Mouse (Mus musculus): ENCODE measurements around the gene Ceacam9. TPM values are rescaled to one million over a fixed set of nuclear protein-coding genes. Genes with fewer than 3 reads are reported as not detected.

The Ceacam9 gene
- polyA plus RNA-seq, 1 experiment = not detected

GRCm38 (mm10) chr7:16752016-16752415 is 30.3 kb downstream of the Ceacam9 start:
- Histone ChIP-seq H3K4me1 (ENCODE audit: control insufficient read depth, insufficient read depth, low read length) (no peaks in the 10 kb centered on the region; the same call in 1 of the 2 replicates), H3K4me3 (replicated peaks; ENCODE audit: control insufficient read depth, low read depth, low read length) (no peak overlapping the region), H3K27ac (ENCODE audit: control insufficient read depth, insufficient read depth, low read depth, low read length, poor library complexity) (no peak overlapping the region)
- WGBS = 71% methylated on average over 12 of the region's 12 CpGs
- TF ChIP-seq CTCF (IDR thresholded peaks at IDR 0.05; ENCODE audit: control insufficient read depth, insufficient read depth, low read length) (no peak), POLR2A (IDR thresholded peaks at IDR 0.05; ENCODE audit: borderline replicate concordance, control insufficient read depth, low read depth, low read length) (no peak)

GRCm38 (mm10) chr7:16755362-16756017 is 33.8 kb downstream of the Ceacam9 start:
- H3K4me3 ChIP-seq (replicated peaks; ENCODE audit: control insufficient read depth, low read depth, low read length) = no peak overlapping the region
- WGBS = 69% methylated on average over 17 of the region's 17 CpGs
- H3K4me1 ChIP-seq (ENCODE audit: control insufficient read depth, insufficient read depth, low read length) = no peaks in the 10 kb centered on the region; the same call in 1 of the 2 replicates
- no peak overlapping the region for H3K27ac ChIP-seq (ENCODE audit: control insufficient read depth, insufficient read depth, low read depth, low read length, poor library complexity)
- no peak for TF ChIP-seq POLR2A (IDR thresholded peaks at IDR 0.05; ENCODE audit: borderline replicate concordance, control insufficient read depth, low read depth, low read length)
- TF ChIP-seq CTCF (IDR thresholded peaks at IDR 0.05; ENCODE audit: control insufficient read depth, insufficient read depth, low read length) = no peak

- Histone ChIP-seq H3K27ac (ENCODE audit: control insufficient read depth, insufficient read depth, low read depth, low read length, poor library complexity) (no peak overlapping the region), H3K4me1 (ENCODE audit: control insufficient read depth, insufficient read depth, low read length) (no peaks in the 10 kb centered on the region), H3K4me3 (replicated peaks; ENCODE audit: control insufficient read depth, low read depth, low read length) (no peak overlapping the region)
- TF ChIP-seq POLR2A (IDR thresholded peaks at IDR 0.05; ENCODE audit: borderline replicate concordance, control insufficient read depth, low read depth, low read length) (no peak), CTCF (IDR thresholded peaks at IDR 0.05; ENCODE audit: control insufficient read depth, insufficient read depth, low read length) (no peak)
- 67% methylated on average over 11 of the region's 11 CpGs for WGBS
These were observed 37.3 kb downstream of the Ceacam9 start for GRCm38 (mm10) chr7:16758872-16759574.

- no peak overlapping the region for H3K27ac ChIP-seq (ENCODE audit: control insufficient read depth, insufficient read depth, low read depth, low read length, poor library complexity)
- no peak overlapping the region for H3K4me3 ChIP-seq (replicated peaks; ENCODE audit: control insufficient read depth, low read depth, low read length)
- TF ChIP-seq POLR2A (IDR thresholded peaks at IDR 0.05; ENCODE audit: borderline replicate concordance, control insufficient read depth, low read depth, low read length) (no peak), CTCF (IDR thresholded peaks at IDR 0.05; ENCODE audit: control insufficient read depth, insufficient read depth, low read length) (no peak)
- 11% methylated on average over 8 of the region's 8 CpGs for WGBS
- no peaks in the 10 kb centered on the region for H3K4me1 ChIP-seq (ENCODE audit: control insufficient read depth, insufficient read depth, low read length)
These were observed 38.6 kb downstream of the Ceacam9 start for GRCm38 (mm10) chr7:16760292-16760691.

- H3K4me3 ChIP-seq (replicated peaks; ENCODE audit: control insufficient read depth, low read depth, low read length) = no peak overlapping the region
- 62% methylated on average over 10 of the region's 10 CpGs for WGBS
- H3K27ac ChIP-seq (ENCODE audit: control insufficient read depth, insufficient read depth, low read depth, low read length, poor library complexity) = no peak overlapping the region
These were observed 39.3 kb downstream of the Ceacam9 start for GRCm38 (mm10) chr7:16761005-16761481.

GRCm38 (mm10) chr7:16761630-16762029 is 39.9 kb downstream of the Ceacam9 start:
- Histone ChIP-seq H3K4me3 (replicated peaks; ENCODE audit: control insufficient read depth, low read depth, low read length) (no peak overlapping the region), H3K4me1 (ENCODE audit: control insufficient read depth, insufficient read depth, low read length) (no peaks in the 10 kb centered on the region), H3K27ac (ENCODE audit: control insufficient read depth, insufficient read depth, low read depth, low read length, poor library complexity) (no peak overlapping the region)
- 77% methylated on average over 5 of the region's 5 CpGs for WGBS
- TF ChIP-seq CTCF (IDR thresholded peaks at IDR 0.05; ENCODE audit: control insufficient read depth, insufficient read depth, low read length) (no peak), POLR2A (IDR thresholded peaks at IDR 0.05; ENCODE audit: borderline replicate concordance, control insufficient read depth, low read depth, low read length) (no peak)

More at GRCm38 (mm10) chr7:16761005-16761481, 39.3 kb downstream of the Ceacam9 start:
- H3K4me1 ChIP-seq (ENCODE audit: control insufficient read depth, insufficient read depth, low read length) = no peaks in the 10 kb centered on the region
- TF ChIP-seq CTCF (IDR thresholded peaks at IDR 0.05; ENCODE audit: control insufficient read depth, insufficient read depth, low read length) (no peak), POLR2A (IDR thresholded peaks at IDR 0.05; ENCODE audit: borderline replicate concordance, control insufficient read depth, low read depth, low read length) (no peak)

- Histone ChIP-seq H3K4me1 (ENCODE audit: control insufficient read depth, insufficient read depth, low read length) (no peaks in the 10 kb centered on the region), H3K27ac (ENCODE audit: control insufficient read depth, insufficient read depth, low read depth, low read length, poor library complexity) (no peak overlapping the region), H3K4me3 (replicated peaks; ENCODE audit: control insufficient read depth, low read depth, low read length) (no peak overlapping the region)
- 71% methylated on average over 7 of the region's 7 CpGs for WGBS
- TF ChIP-seq POLR2A (IDR thresholded peaks at IDR 0.05; ENCODE audit: borderline replicate concordance, control insufficient read depth, low read depth, low read length) = no peak
- no peak for TF ChIP-seq CTCF (IDR thresholded peaks at IDR 0.05; ENCODE audit: control insufficient read depth, insufficient read depth, low read length)
These were observed 41.9 kb downstream of the Ceacam9 start for GRCm38 (mm10) chr7:16763463-16764218.

GRCm38 (mm10) chr7:16766443-16766842 is 44.7 kb downstream of the Ceacam9 start:
- Histone ChIP-seq H3K27ac (ENCODE audit: control insufficient read depth, insufficient read depth, low read depth, low read length, poor library complexity) (no peak overlapping the region), H3K4me1 (ENCODE audit: control insufficient read depth, insufficient read depth, low read length) (no peaks in the 10 kb centered on the region), H3K4me3 (replicated peaks; ENCODE audit: control insufficient read depth, low read depth, low read length) (no peak overlapping the region)
- TF ChIP-seq POLR2A (IDR thresholded peaks at IDR 0.05; ENCODE audit: borderline replicate concordance, control insufficient read depth, low read depth, low read length) (no peak), CTCF (IDR thresholded peaks at IDR 0.05; ENCODE audit: control insufficient read depth, insufficient read depth, low read length) (no peak)
- 68% methylated on average over 2 of the region's 2 CpGs for WGBS

Other genes with a start within 250 kb of the Ceacam9 start
- gene Npas1, start 244.2 kb upstream of the Ceacam9 start, polyA plus RNA-seq (2011; ENCODE audit: insufficient read depth, insufficient read length, low replicate concordance, missing spikeins) = not detected in 2 replicates
- 2.6 and 3.0 TPM in 2 replicates for gene Arhgap35, start 106.9 kb upstream of the Ceacam9 start, polyA plus RNA-seq (2011; ENCODE audit: insufficient read depth, insufficient read length, low replicate concordance, missing spikeins)
- gene Ceacam15, start 46.2 kb upstream of the Ceacam9 start, polyA plus RNA-seq (2011; ENCODE audit: insufficient read depth, insufficient read length, low replicate concordance, missing spikeins) = not detected in 2 replicates
- 173 and 200 TPM in 2 replicates for gene Ap2s1, start 16.5 kb downstream of the Ceacam9 start, polyA plus RNA-seq (2011; ENCODE audit: insufficient read depth, insufficient read length, low replicate concordance, missing spikeins)
- gene Slc1a5, start 59.4 kb downstream of the Ceacam9 start, polyA plus RNA-seq (2011; ENCODE audit: insufficient read depth, insufficient read length, low replicate concordance, missing spikeins) = 186 and 343 TPM in 2 replicates
- gene Strn4, start 94.0 kb downstream of the Ceacam9 start, polyA plus RNA-seq (2011; ENCODE audit: insufficient read depth, insufficient read length, low replicate concordance, missing spikeins) = 41.2 and 92.7 TPM in 2 replicates
- gene Fkrp, start 94.8 kb downstream of the Ceacam9 start, polyA plus RNA-seq (2011; ENCODE audit: insufficient read depth, insufficient read length, low replicate concordance, missing spikeins) = 4.7 and 7.2 TPM in 2 replicates
- 22.7 and 34.2 TPM in 2 replicates for gene Prkd2, start 121.0 kb downstream of the Ceacam9 start, polyA plus RNA-seq (2011; ENCODE audit: insufficient read depth, insufficient read length, low replicate concordance, missing spikeins)
- 0.54 and 1.7 TPM in 2 replicates for gene Dact3, start 153.4 kb downstream of the Ceacam9 start, polyA plus RNA-seq (2011; ENCODE audit: insufficient read depth, insufficient read length, low replicate concordance, missing spikeins)
- gene Gng8, start 169.9 kb downstream of the Ceacam9 start, polyA plus RNA-seq (2011; ENCODE audit: insufficient read depth, insufficient read length, low replicate concordance, missing spikeins) = not detected in 2 replicates
- 8.3 and 13.0 TPM in 2 replicates for gene Ptgir, start 184.6 kb downstream of the Ceacam9 start, polyA plus RNA-seq (2011; ENCODE audit: insufficient read depth, insufficient read length, low replicate concordance, missing spikeins)
- 307 and 376 TPM in 2 replicates for gene Calm3, start 202.2 kb downstream of the Ceacam9 start, polyA plus RNA-seq (2011; ENCODE audit: insufficient read depth, insufficient read length, low replicate concordance, missing spikeins)
- not detected in 2 replicates for gene Pnmal2, start 222.8 kb downstream of the Ceacam9 start, polyA plus RNA-seq (2011; ENCODE audit: insufficient read depth, insufficient read length, low replicate concordance, missing spikeins)
- not detected in 2 replicates for gene Pnmal1, start 237.8 kb downstream of the Ceacam9 start, polyA plus RNA-seq (2011; ENCODE audit: insufficient read depth, insufficient read length, low replicate concordance, missing spikeins)